Mouse (Mus musculus) ovary, postnatal 36 days (tissue): ENCODE measurements around the gene Abhd17c.

ENCODE experiments used
- DNase-seq: peaks from one replicate; pipeline ENCODE4 v3.0.0; 2022; ENCODE audit warnings: low spot score, mixed read lengths

The Abhd17c gene

GRCm38 (mm10) chr7:84117543-84118122, 34.1 kb downstream of the Abhd17c start:
- DNase-seq: no peak

GRCm38 (mm10) chr7:84116621-84117542, 34.8 kb downstream of the Abhd17c start:
- DNase-seq: no peak

GRCm38 (mm10) chr7:84115385-84115784, 36.3 kb downstream of the Abhd17c start:
- no peak for DNase-seq

DNA sequence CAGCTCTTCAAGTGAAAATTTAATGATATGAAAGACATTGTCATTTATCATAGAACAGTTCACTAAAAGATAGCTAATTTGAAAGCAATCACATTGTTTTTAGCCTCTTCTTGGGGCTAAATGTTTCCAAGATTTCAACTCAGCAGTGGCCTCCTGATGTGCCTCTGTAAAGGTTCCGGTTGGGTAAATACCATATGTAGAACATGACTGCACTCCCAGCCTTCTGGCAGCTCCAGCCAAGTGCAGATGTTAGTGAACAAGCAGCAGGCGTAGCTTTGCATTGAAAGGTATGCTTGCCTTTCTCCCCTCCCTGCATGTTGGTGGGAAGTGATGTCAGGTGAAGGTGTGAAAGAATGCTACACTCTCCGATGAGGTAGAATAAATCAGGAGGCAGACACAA, 36.9 kb downstream of the Abhd17c start:
- no peak for DNase-seq

- DNase-seq: no peak
Observed at GRCm38 (mm10) chr7:84113035-84113390, 38.7 kb downstream of the Abhd17c start.

- no peak for DNase-seq
Observed at GRCm38 (mm10) chr7:84112351-84113034, 39.2 kb downstream of the Abhd17c start.

- DNase-seq: no peak
Observed at GRCm38 (mm10) chr7:84111716-84112350, 39.9 kb downstream of the Abhd17c start.

DNA sequence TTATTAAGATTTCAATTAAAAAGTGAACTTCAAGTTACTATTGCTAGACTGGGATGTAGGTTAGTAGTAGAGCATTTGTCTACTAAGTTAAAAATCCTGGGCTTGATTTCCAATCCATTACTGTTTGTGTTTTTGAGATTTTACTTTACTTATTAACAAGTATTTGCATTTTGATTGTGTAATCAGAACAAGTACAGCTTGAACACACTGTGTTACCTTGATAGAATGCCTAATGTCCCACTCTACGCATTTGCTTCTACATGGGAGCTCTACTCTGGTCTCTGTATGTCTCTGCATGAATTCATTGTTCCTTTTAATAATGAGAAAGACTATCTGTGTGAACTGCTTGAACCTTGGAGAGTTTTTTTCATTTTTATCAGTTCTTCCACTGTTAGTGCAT, 44.8 kb downstream of the Abhd17c start:
- no peak for DNase-seq

DNA sequence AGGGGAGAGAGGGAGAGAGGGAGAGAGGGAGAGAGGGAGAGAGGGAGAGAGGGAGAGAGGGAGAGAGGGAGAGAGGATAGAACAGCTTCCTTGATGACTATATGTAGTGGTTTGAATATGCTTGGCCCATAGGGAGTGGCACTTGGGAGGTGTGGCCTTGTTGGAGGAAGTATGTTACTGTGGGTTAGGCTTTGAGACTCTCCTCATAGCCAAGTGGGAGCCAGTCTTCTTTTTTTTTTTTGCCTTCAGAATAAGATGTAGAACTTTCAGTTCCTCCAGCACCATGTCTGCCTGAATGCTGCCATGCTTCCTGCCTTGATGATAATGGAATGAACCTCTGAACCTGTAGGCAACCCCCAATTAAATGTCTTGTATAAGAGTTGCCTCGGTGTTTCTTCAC, 49.1 kb downstream of the Abhd17c start:
- DNase-seq: no peak

DNA sequence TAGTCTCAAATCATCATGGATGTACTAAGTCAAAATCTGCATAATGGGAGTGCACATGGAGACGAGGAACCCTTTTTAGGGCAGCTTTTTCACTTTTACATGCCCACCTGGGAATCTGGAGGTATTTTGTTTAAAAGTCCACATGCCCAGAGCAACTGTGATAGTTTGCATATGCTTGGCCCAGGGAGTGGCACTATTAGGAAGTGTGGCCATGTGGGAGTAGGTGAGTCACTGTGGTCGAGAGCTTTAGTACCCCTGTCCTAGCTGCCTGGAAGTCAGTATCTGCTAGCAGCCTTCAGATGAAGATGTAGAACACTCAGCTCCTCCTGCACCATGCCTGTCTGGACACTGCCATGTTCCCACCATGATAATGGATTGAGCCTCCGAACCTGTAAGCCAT, 51.0 kb downstream of the Abhd17c start:
- no peak for DNase-seq

- DNase-seq: no peak
Observed at GRCm38 (mm10) chr7:84098098-84098497, 53.6 kb downstream of the Abhd17c start.

DNA sequence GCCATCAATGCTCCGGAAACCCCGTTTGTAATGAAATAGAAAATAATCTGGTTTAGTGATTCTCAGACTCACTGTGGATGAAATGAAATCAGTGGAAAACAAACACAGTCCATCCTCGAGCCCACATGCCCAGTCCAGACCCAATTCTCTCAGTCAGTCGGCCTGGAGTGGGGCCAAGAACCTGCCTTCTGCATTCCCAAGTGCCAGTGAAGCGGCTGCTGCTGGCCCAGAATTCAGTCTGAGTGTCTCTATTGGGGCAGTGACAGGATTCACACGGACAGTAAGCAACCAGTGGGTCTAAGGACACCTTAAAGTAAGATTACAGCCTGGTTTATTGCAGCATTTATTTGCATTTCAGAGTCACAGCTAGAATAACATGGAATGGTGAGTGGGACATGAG, 55.2 kb downstream of the Abhd17c start:
- DNase-seq: no peak

DNA sequence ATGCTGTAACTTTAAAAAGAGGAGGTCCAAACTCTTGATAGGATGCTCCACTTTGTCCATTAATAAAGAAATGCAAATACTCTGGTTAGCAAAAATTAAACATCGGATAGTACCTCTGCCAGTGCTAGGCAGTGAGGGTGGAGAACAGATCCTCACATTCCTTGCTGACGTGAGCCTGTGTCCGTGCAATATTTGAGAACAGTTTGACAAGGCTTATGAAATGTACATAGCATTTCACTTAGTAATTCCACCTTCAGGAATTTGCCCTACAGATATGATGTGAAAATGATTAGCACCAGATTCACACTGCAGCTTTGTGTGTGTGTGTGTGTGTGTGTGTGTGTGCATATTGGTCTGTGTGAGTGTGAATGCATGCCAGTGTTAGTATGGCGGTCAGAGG, 60.9 kb downstream of the Abhd17c start:
- DNase-seq: no peak

DNA sequence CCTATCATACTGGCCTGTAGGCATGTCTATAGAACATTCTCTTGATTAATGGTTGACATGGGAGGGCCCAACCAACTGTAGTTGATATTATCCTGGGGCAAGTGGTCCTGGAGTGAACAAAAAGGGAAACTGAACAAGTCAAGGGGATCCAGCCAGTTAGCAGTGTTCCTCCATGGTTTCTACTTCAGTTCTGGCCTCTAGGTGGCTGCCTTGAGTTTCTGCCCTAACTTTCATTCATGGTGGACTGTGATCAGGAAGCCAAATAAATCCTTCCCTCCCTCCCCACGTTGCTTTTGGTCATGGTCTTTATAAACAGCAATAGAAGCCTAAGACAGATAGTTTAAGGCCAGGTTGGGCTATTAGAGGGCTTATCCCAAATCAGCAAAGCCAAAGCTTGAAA, 61.9 kb downstream of the Abhd17c start:
- DNase-seq: no peak

DNA sequence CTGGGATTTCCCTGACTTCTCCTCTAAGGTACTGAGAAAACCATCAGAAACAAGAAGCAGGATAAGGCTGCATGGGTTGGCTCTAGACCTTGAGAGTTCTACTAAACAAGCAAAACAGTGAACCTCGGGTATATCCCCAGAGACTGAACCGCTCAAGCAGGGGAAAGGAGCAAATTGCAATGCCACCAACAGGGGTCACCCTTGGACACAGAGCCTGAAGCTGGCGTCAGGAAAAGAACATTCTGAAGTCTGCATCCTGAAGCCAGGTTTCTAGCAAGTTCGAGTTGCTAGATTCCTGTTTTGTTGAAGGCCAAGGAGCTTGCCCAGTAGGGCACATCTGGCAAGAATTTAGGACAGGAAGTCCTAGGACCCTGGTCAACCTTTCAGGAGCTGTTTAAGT, 62.7 kb downstream of the Abhd17c start:
- DNase-seq: peak; percentile 64

DNA sequence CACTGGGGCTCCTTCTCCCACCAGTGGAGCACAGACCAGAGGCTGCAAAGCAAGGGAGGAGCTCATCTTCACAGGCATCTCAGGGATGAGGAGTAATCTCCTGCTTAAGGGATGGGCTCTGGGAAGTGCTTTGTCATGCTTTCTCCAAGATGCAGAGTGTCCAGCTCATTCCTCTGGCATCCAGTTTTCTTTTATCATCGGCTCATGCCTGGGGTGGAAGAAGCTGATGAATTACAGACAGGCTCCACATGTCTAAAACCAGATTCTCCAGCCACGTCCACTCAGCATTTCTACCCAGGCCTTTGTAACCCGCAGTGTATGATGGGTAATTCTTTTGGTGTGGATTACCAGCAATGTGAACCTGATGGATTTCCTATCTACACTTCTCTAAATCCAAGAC, 63.5 kb downstream of the Abhd17c start:
- DNase-seq: no peak

GRCm38 (mm10) chr7:84086039-84086829, 65.5 kb downstream of the Abhd17c start, which contains the start of gene Cemip:
Gene Cemip, minus strand, starts transcription at chr7:84086502.
- peak; percentile 85 for DNase-seq

- DNase-seq: peak; percentile 77
Observed at GRCm38 (mm10) chr7:84085049-84085945, 66.4 kb downstream of the Abhd17c start.

DNA sequence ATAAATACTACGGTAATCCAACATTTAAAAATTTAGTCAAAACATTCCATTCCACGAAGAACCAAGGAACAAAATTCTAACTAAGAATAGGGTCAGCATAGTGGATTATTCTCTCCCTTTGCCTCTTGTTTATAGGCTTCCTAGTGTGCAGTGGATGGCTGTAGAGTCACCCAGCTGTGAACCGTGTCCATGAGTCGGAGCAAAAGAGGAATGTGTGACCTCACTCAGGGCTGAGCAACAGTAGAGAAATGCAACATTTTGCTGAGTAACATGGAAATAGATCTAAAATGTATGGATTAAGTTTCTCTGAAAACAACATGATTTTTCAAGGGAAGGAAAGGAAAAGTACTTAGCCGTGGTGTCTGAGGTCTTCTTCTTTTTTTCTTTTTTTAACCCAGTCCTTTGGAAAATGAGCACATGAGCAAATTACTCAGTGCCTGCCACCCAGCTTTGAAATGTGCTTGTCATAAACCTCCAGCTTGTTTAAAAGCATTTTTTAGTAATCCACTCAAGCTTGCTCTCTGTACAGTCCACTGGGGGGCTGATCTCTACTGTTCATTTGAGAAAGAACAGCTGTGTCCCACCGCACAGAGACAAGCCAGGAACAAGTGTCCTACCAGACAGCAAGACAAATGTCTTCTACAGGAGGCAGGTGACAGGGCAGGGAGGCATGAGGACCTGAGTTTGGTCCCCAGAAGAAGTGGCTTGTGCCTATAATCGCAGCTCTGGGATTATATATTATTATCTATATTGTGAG, 74.3 kb downstream of the Abhd17c start:
- no peak for DNase-seq

DNA sequence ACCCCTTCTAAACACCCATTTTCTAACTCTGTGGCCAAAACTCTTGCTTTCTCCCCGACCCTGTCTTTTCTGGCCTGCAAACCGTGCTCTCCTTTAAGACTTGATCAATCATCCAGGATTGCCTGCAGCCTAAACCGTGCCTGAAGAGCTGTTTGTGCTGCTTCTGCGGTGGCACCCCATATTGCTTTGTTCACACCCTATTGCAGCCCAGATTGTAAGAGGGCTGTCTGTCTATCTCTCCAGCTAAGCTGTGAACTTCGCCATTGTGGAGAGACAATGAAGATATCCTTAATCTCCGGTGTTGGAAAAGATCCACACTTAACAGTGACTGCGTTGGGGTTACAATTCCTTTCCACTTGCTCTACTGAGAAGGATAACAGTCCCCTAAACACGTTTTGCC, 77.4 kb downstream of the Abhd17c start:
- no peak for DNase-seq
